Mouse (Mus musculus): ENCODE measurements around the gene 6820408C15Rik.

The 6820408C15Rik gene

GRCm38 (mm10) chr2:152415287-152415686 lies at the start of gene 6820408C15Rik:
TSS of gene 6820408C15Rik (plus strand) at chr2:152415587.
- H3K4me1 ChIP-seq (replicated peaks; ENCODE audit: low read depth, low read length), result peaks cover 34% of the 10 kb centered on the region
- TF ChIP-seq CTCF (conservative IDR thresholded peaks at IDR 0.05; ENCODE audit: low read length) (no peak), POU5F1 (IDR thresholded peaks at IDR 0.05; ENCODE audit: borderline replicate concordance, low read length) (no peak), NANOG (IDR thresholded peaks at IDR 0.05; ENCODE audit: borderline replicate concordance, low read length) (no peak)
- no peaks in the 10 kb centered on the region for H3K27me3 ChIP-seq (ENCODE audit: insufficient read depth, low read length)
- peak within 1 kb of the TSS; percentile 92 for H3K4me3 ChIP-seq (replicated peaks; ENCODE audit: low read length)
- peaks cover 13% of the 10 kb centered on the region for H3K36me3 ChIP-seq (ENCODE audit: insufficient read depth, low read length)
- peaks cover 30% of the 10 kb centered on the region for H3K9me3 ChIP-seq (ENCODE audit: low read length)

- Histone ChIP-seq H3K27me3 (ENCODE audit: insufficient read depth, low read length) (peaks cover 10% of the 10 kb centered on the region), H3K9me3 (ENCODE audit: low read length) (no peaks in the 10 kb centered on the region), H3K4me3 (replicated peaks; ENCODE audit: low read length) (no peak overlapping the region), H3K36me3 (ENCODE audit: insufficient read depth, low read length) (no peaks in the 10 kb centered on the region), H3K4me1 (replicated peaks; ENCODE audit: low read depth, low read length) (peaks cover 64% of the 10 kb centered on the region)
- no peak for TF ChIP-seq POU5F1 (IDR thresholded peaks at IDR 0.05; ENCODE audit: borderline replicate concordance, low read length)
- TF ChIP-seq NANOG (IDR thresholded peaks at IDR 0.05; ENCODE audit: borderline replicate concordance, low read length), result no peak
- TF ChIP-seq CTCF (conservative IDR thresholded peaks at IDR 0.05; ENCODE audit: low read length), result no peak
Measured at GRCm38 (mm10) chr2:152367917-152368316, 47.5 kb upstream of the 6820408C15Rik start.

- H3K27me3 ChIP-seq (ENCODE audit: insufficient read depth, low read length), result peaks cover 10% of the 10 kb centered on the region
- peak overlapping the region; percentile 72; the same call in 1 of the 2 replicates for H3K4me3 ChIP-seq (replicated peaks; ENCODE audit: low read length)
- no peaks in the 10 kb centered on the region for H3K9me3 ChIP-seq (ENCODE audit: low read length)
- H3K36me3 ChIP-seq (ENCODE audit: insufficient read depth, low read length), result no peaks in the 10 kb centered on the region
- TF ChIP-seq NANOG (IDR thresholded peaks at IDR 0.05; ENCODE audit: borderline replicate concordance, low read length) (no peak), POU5F1 (IDR thresholded peaks at IDR 0.05; ENCODE audit: borderline replicate concordance, low read length) (no peak), CTCF (conservative IDR thresholded peaks at IDR 0.05; ENCODE audit: low read length) (peak; percentile 86)
- peaks cover 60% of the 10 kb centered on the region for H3K4me1 ChIP-seq (replicated peaks; ENCODE audit: low read depth, low read length)
Measured at GRCm38 (mm10) chr2:152368532-152369140, 46.8 kb upstream of the 6820408C15Rik start.

GRCm38 (mm10) chr2:152372104-152372503 lies 43.3 kb upstream of the 6820408C15Rik start:
- H3K36me3 ChIP-seq (ENCODE audit: insufficient read depth, low read length), result no peaks in the 10 kb centered on the region
- no peaks in the 10 kb centered on the region for H3K9me3 ChIP-seq (ENCODE audit: low read length)
- TF ChIP-seq POU5F1 (IDR thresholded peaks at IDR 0.05; ENCODE audit: borderline replicate concordance, low read length), result no peak
- no peak for TF ChIP-seq CTCF (conservative IDR thresholded peaks at IDR 0.05; ENCODE audit: low read length)
- no peak for TF ChIP-seq NANOG (IDR thresholded peaks at IDR 0.05; ENCODE audit: borderline replicate concordance, low read length)

GRCm38 (mm10) chr2:152372661-152373060 lies 42.7 kb upstream of the 6820408C15Rik start:
- no peaks in the 10 kb centered on the region for H3K36me3 ChIP-seq (ENCODE audit: insufficient read depth, low read length)
- H3K4me3 ChIP-seq (replicated peaks; ENCODE audit: low read length), result no peak overlapping the region
- H3K4me1 ChIP-seq (replicated peaks; ENCODE audit: low read depth, low read length), result peaks cover 63% of the 10 kb centered on the region
- H3K9me3 ChIP-seq (ENCODE audit: low read length), result no peaks in the 10 kb centered on the region
- TF ChIP-seq CTCF (conservative IDR thresholded peaks at IDR 0.05; ENCODE audit: low read length), result no peak
- TF ChIP-seq POU5F1 (IDR thresholded peaks at IDR 0.05; ENCODE audit: borderline replicate concordance, low read length), result no peak
- no peak for TF ChIP-seq NANOG (IDR thresholded peaks at IDR 0.05; ENCODE audit: borderline replicate concordance, low read length)
- H3K27me3 ChIP-seq (ENCODE audit: insufficient read depth, low read length), result peaks cover 14% of the 10 kb centered on the region

More at GRCm38 (mm10) chr2:152372104-152372503, 43.3 kb upstream of the 6820408C15Rik start:
- H3K4me3 ChIP-seq (replicated peaks; ENCODE audit: low read length), result no peak overlapping the region
- peaks cover 63% of the 10 kb centered on the region for H3K4me1 ChIP-seq (replicated peaks; ENCODE audit: low read depth, low read length)
- H3K27me3 ChIP-seq (ENCODE audit: insufficient read depth, low read length), result peaks cover 10% of the 10 kb centered on the region

GRCm38 (mm10) chr2:152373547-152373946 lies 41.8 kb upstream of the 6820408C15Rik start:
- Histone ChIP-seq H3K9me3 (ENCODE audit: low read length) (no peaks in the 10 kb centered on the region), H3K4me3 (replicated peaks; ENCODE audit: low read length) (no peak overlapping the region)

GRCm38 (mm10) chr2:152375652-152376344 lies 39.6 kb upstream of the 6820408C15Rik start:
- peaks cover 46% of the 10 kb centered on the region for H3K4me1 ChIP-seq (replicated peaks; ENCODE audit: low read depth, low read length)
- TF ChIP-seq NANOG (IDR thresholded peaks at IDR 0.05; ENCODE audit: borderline replicate concordance, low read length) (no peak), CTCF (conservative IDR thresholded peaks at IDR 0.05; ENCODE audit: low read length) (no peak), POU5F1 (IDR thresholded peaks at IDR 0.05; ENCODE audit: borderline replicate concordance, low read length) (no peak)
- no peaks in the 10 kb centered on the region for H3K9me3 ChIP-seq (ENCODE audit: low read length)
- no peaks in the 10 kb centered on the region for H3K36me3 ChIP-seq (ENCODE audit: insufficient read depth, low read length)
- peaks cover 4% of the 10 kb centered on the region for H3K27me3 ChIP-seq (ENCODE audit: insufficient read depth, low read length)
- peak overlapping the region; percentile 67 for H3K4me3 ChIP-seq (replicated peaks; ENCODE audit: low read length)

More at GRCm38 (mm10) chr2:152373547-152373946, 41.8 kb upstream of the 6820408C15Rik start:
- Histone ChIP-seq H3K36me3 (ENCODE audit: insufficient read depth, low read length) (no peaks in the 10 kb centered on the region), H3K4me1 (replicated peaks; ENCODE audit: low read depth, low read length) (peaks cover 54% of the 10 kb centered on the region), H3K27me3 (ENCODE audit: insufficient read depth, low read length) (peaks cover 14% of the 10 kb centered on the region)
- TF ChIP-seq POU5F1 (IDR thresholded peaks at IDR 0.05; ENCODE audit: borderline replicate concordance, low read length) (no peak), CTCF (conservative IDR thresholded peaks at IDR 0.05; ENCODE audit: low read length) (no peak), NANOG (IDR thresholded peaks at IDR 0.05; ENCODE audit: borderline replicate concordance, low read length) (no peak)

- TF ChIP-seq POU5F1 (IDR thresholded peaks at IDR 0.05; ENCODE audit: borderline replicate concordance, low read length) (no peak), CTCF (conservative IDR thresholded peaks at IDR 0.05; ENCODE audit: low read length) (no peak), NANOG (IDR thresholded peaks at IDR 0.05; ENCODE audit: borderline replicate concordance, low read length) (no peak)
- peak within 1 kb of the TSS; percentile 67 for H3K4me3 ChIP-seq (replicated peaks; ENCODE audit: low read length)
- H3K4me1 ChIP-seq (replicated peaks; ENCODE audit: low read depth, low read length), result peaks cover 52% of the 10 kb centered on the region
- H3K36me3 ChIP-seq (ENCODE audit: insufficient read depth, low read length), result no peaks in the 10 kb centered on the region
- H3K9me3 ChIP-seq (ENCODE audit: low read length), result no peaks in the 10 kb centered on the region
- H3K27me3 ChIP-seq (ENCODE audit: insufficient read depth, low read length), result peaks cover 4% of the 10 kb centered on the region
Measured at GRCm38 (mm10) chr2:152376345-152376741, 39.0 kb upstream of the 6820408C15Rik start, which contains the start of gene Nrsn2. TSS of gene Nrsn2 (minus strand) at chr2:152376638.
